Mouse (Mus musculus) adrenal gland, adult (tissue): ENCODE results near the gene Tmem79.
"Not testable (repeated sequence)": the region's sequence is repeated elsewhere in the genome, so short reads cannot be mapped to it uniquely, and the experiment has no call there.

Experiments used
- DNase-seq, 2 experiments: peaks; one replicate each; pipeline ENCODE4 v3.0.0; 2022 to 2023; ENCODE audit warnings: low spot score in 1 of 2; ENCODE audit not compliant: inconsistent age in 2 of 2

The Tmem79 gene

GRCm38 (mm10) chr3:88354396-88355165 is 18.6 kb upstream of the Tmem79 start:
- peak; percentile 77 to 88 for DNase-seq

- peak in 1 of 2 experiments; percentile 51 for DNase-seq
These were observed 17.0 kb upstream of the Tmem79 start for GRCm38 (mm10) chr3:88352907-88353306.

- DNase-seq, result no peak
These were observed 14.8 kb upstream of the Tmem79 start for GRCm38 (mm10) chr3:88350732-88351131.

- no peak for DNase-seq
These were observed 3.1 kb upstream of the Tmem79 start for GRCm38 (mm10) chr3:88339006-88339405.

GRCm38 (mm10) chr3:88338316-88338715 is 2.4 kb upstream of the Tmem79 start:
- no peak for DNase-seq

- peak in 1 of 2 experiments; percentile 68 for DNase-seq
These were observed 1.5 kb upstream of the Tmem79 start for GRCm38 (mm10) chr3:88337367-88338020.

GRCm38 (mm10) chr3:88335436-88336053 is 403 bp downstream of the Tmem79 start:
- DNase-seq, result peak in 1 of 2 experiments; percentile 88

- peak in 1 of 2 experiments; percentile 49 for DNase-seq
These were observed 979 bp downstream of the Tmem79 start for GRCm38 (mm10) chr3:88334902-88335435.

GRCm38 (mm10) chr3:88334029-88334658 is 1.8 kb downstream of the Tmem79 start:
- DNase-seq, result peak in 1 of 2 experiments; percentile 41

GRCm38 (mm10) chr3:88331282-88331681 is 4.7 kb downstream of the Tmem79 start:
- peak; percentile 50 to 86 for DNase-seq

- DNase-seq, result no peak
These were observed 7.0 kb downstream of the Tmem79 start for GRCm38 (mm10) chr3:88328956-88329355.

- DNase-seq, result peak; percentile 65 to 88
These were observed 11.0 kb downstream of the Tmem79 start, which contains the start of gene Glmp for GRCm38 (mm10) chr3:88324951-88325405. Gene Glmp, plus strand, starts transcription at chr3:88325023.

- DNase-seq, result no peak
These were observed 36.8 kb downstream of the Tmem79 start for GRCm38 (mm10) chr3:88299172-88299571.

GRCm38 (mm10) chr3:88297321-88297851 is 38.6 kb downstream of the Tmem79 start:
- DNase-seq, result no peak

- peak; percentile 98 to 99 for DNase-seq
These were observed 39.2 kb downstream of the Tmem79 start, which contains the start of the genes Tsacc and Cct3 for GRCm38 (mm10) chr3:88296561-88297318. Gene Tsacc, minus strand, starts transcription at chr3:88296999. Gene Cct3, plus strand, starts transcription at chr3:88297116.

GRCm38 (mm10) chr3:88296110-88296560 is 39.8 kb downstream of the Tmem79 start:
- DNase-seq, result no peak

- DNase-seq, result not testable (repeated sequence)
These were observed 40.7 kb downstream of the Tmem79 start for GRCm38 (mm10) chr3:88295272-88295671.

GRCm38 (mm10) chr3:88291970-88292369 is 44.0 kb downstream of the Tmem79 start:
- peak; percentile 32 to 72 for DNase-seq

- DNase-seq, result not testable (repeated sequence)
These were observed 47.7 kb downstream of the Tmem79 start for GRCm38 (mm10) chr3:88288133-88288713.
